Mouse (Mus musculus): ENCODE data around the gene Parvg. TPM values are rescaled to one million over a fixed set of nuclear protein-coding genes. Genes with fewer than 3 reads are reported as not detected.
A peak's percentile ranks its signal among the peaks of the same experiment; 100 is the strongest.

Gene Parvg
- polyA plus RNA-seq, 1 experiment from 2014 or later = 1.5 TPM

GRCm38 (mm10) chr15:84364746-84365145 lies 40.9 kb downstream of the Parvg start:
- Histone ChIP-seq H3K4me1 (peaks cover 25% of the 10 kb centered on the region), H3K4me3 (no peak overlapping the region), H3K4me2 (no peak overlapping the region), H3K9me3 (no peaks in the 10 kb centered on the region; the same call in none of the 2 replicates), H3K27ac (replicated peaks) (0 out of 2 replicates have a peak overlapping the region, but pooled peaks have one; percentile 32), H3K27me3 (replicated peaks) (no peaks in the 10 kb centered on the region), H3K36me3 (no peaks in the 10 kb centered on the region), H3K9ac (no peak overlapping the region)
- no peak for ATAC-seq (ENCODE audit: extremely low read depth, insufficient number of reproducible peaks, low FRiP score, low TSS enrichment)
- 90% methylated on average over 3 of the region's 3 CpGs for WGBS

- H3K27ac ChIP-seq (replicated peaks) = 0 out of 2 replicates have a peak overlapping the region, but pooled peaks have one; percentile 28
- H3K4me1 ChIP-seq = peaks cover 15% of the 10 kb centered on the region; the same call in 1 of the 2 replicates
- no peak overlapping the region for H3K9ac ChIP-seq
- H3K4me3 ChIP-seq = no peak overlapping the region
- no peaks in the 10 kb centered on the region for H3K36me3 ChIP-seq
- no peak overlapping the region for H3K4me2 ChIP-seq
- H3K27me3 ChIP-seq (replicated peaks) = no peaks in the 10 kb centered on the region
- 60% methylated on average over 17 of the region's 17 CpGs for WGBS
- ATAC-seq (ENCODE audit: extremely low read depth, insufficient number of reproducible peaks, low FRiP score, low TSS enrichment) = no peak
- no peaks in the 10 kb centered on the region; the same call in none of the 2 replicates for H3K9me3 ChIP-seq
Observed at GRCm38 (mm10) chr15:84365675-84366381, 42.0 kb downstream of the Parvg start.

- no peak overlapping the region for H3K4me2 ChIP-seq
- no peaks in the 10 kb centered on the region for H3K36me3 ChIP-seq
- H3K27me3 ChIP-seq (replicated peaks) = no peaks in the 10 kb centered on the region
- WGBS = 78% methylated on average over 10 of the region's 10 CpGs
- no peaks in the 10 kb centered on the region; the same call in none of the 2 replicates for H3K9me3 ChIP-seq
- no peak overlapping the region for H3K27ac ChIP-seq (replicated peaks)
- no peak overlapping the region for H3K9ac ChIP-seq
- no peak overlapping the region for H3K4me3 ChIP-seq
- peaks cover 13% of the 10 kb centered on the region; the same call in 1 of the 2 replicates for H3K4me1 ChIP-seq
- no peak for ATAC-seq (ENCODE audit: extremely low read depth, insufficient number of reproducible peaks, low FRiP score, low TSS enrichment)
Observed at GRCm38 (mm10) chr15:84366574-84366989, 42.8 kb downstream of the Parvg start.

DNA sequence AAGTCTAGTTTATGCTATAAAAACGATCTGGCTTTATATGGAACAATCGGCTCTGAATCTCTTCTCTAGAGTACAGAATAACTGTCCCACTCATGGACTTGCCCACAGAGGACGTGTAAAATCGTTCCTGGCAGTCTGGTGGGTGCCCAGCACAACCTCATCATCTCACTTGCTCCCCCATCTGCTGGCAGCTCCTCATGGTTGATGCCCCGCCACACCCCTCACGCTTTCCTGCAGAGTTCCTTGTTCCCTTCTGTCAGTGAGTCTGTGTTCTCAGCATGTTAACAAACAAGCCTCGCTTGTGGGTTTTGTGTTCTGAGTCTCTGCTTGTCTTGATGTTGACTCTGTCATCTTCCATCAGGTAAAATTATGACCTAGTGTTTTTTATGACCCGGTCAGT lies 43.6 kb downstream of the Parvg start:
- Histone ChIP-seq H3K4me3 (no peak overlapping the region), H3K36me3 (no peaks in the 10 kb centered on the region), H3K9me3 (no peaks in the 10 kb centered on the region; the same call in 1 of the 2 replicates), H3K4me2 (no peak overlapping the region), H3K4me1 (peaks cover 13% of the 10 kb centered on the region; the same call in 1 of the 2 replicates), H3K27ac (replicated peaks) (no peak overlapping the region), H3K9ac (no peak overlapping the region), H3K27me3 (replicated peaks) (no peaks in the 10 kb centered on the region)
- ATAC-seq (ENCODE audit: extremely low read depth, insufficient number of reproducible peaks, low FRiP score, low TSS enrichment) = no peak
- 73% methylated on average over 8 of the region's 8 CpGs for WGBS

GRCm38 (mm10) chr15:84372801-84373200 lies 49.0 kb downstream of the Parvg start:
- Histone ChIP-seq H3K4me2 (no peak overlapping the region), H3K9me3 (peaks cover 12% of the 10 kb centered on the region), H3K4me3 (no peak overlapping the region), H3K27me3 (replicated peaks) (no peaks in the 10 kb centered on the region), H3K36me3 (no peaks in the 10 kb centered on the region), H3K27ac (replicated peaks) (no peak overlapping the region), H3K4me1 (no peaks in the 10 kb centered on the region), H3K9ac (no peak overlapping the region)
- WGBS = 78% methylated on average over 5 of the region's 5 CpGs
- no peak for ATAC-seq (ENCODE audit: extremely low read depth, insufficient number of reproducible peaks, low FRiP score, low TSS enrichment)

DNA sequence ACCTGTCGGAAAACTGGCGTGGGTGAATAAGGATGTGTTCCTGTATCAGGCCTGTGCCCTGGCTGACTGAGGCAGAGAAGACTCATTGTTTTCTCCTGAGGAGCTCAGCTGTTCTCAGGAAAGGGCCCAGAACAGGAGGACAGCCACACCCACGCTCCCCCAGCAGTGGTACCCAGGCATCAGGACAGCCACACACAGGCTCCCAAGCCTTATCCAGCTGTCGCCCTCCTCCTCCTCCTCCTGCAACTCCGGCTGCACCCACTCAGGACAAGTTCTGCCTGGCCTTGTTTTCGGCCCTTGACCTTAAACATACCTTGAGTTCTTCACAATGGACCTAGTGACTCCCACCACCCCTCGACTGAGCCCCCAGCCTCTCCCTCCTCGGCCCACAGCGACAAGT lies 54.9 kb downstream of the Parvg start:
- H3K4me2 ChIP-seq = no peak overlapping the region
- H3K27me3 ChIP-seq (replicated peaks) = no peaks in the 10 kb centered on the region; the same call in 1 of the 2 replicates
- ATAC-seq (ENCODE audit: extremely low read depth, insufficient number of reproducible peaks, low FRiP score, low TSS enrichment) = no peak
- H3K9ac ChIP-seq = no peak overlapping the region
- no peaks in the 10 kb centered on the region for H3K4me1 ChIP-seq
- H3K27ac ChIP-seq (replicated peaks) = no peak overlapping the region
- H3K4me3 ChIP-seq = no peak overlapping the region
- H3K9me3 ChIP-seq = peaks cover 12% of the 10 kb centered on the region
- H3K36me3 ChIP-seq = no peaks in the 10 kb centered on the region
- 73% methylated on average over 9 of the region's 9 CpGs for WGBS

- no peaks in the 10 kb centered on the region; the same call in 1 of the 2 replicates for H3K27me3 ChIP-seq (replicated peaks)
- 65% methylated on average over 10 of the region's 10 CpGs for WGBS
- H3K27ac ChIP-seq (replicated peaks) = no peak overlapping the region
- H3K4me3 ChIP-seq = no peak overlapping the region
- no peak for ATAC-seq (ENCODE audit: extremely low read depth, insufficient number of reproducible peaks, low FRiP score, low TSS enrichment)
- H3K9ac ChIP-seq = no peak overlapping the region
- H3K4me2 ChIP-seq = no peak overlapping the region
- H3K9me3 ChIP-seq = peaks cover 5% of the 10 kb centered on the region
- H3K4me1 ChIP-seq = no peaks in the 10 kb centered on the region
- H3K36me3 ChIP-seq = no peaks in the 10 kb centered on the region
Observed at GRCm38 (mm10) chr15:84380181-84380580, 56.4 kb downstream of the Parvg start.

GRCm38 (mm10) chr15:84384066-84384465 lies 60.2 kb downstream of the Parvg start:
- Histone ChIP-seq H3K4me2 (no peak overlapping the region), H3K4me3 (no peak overlapping the region)
- 87% methylated on average over 9 of the region's 9 CpGs for WGBS

DNA sequence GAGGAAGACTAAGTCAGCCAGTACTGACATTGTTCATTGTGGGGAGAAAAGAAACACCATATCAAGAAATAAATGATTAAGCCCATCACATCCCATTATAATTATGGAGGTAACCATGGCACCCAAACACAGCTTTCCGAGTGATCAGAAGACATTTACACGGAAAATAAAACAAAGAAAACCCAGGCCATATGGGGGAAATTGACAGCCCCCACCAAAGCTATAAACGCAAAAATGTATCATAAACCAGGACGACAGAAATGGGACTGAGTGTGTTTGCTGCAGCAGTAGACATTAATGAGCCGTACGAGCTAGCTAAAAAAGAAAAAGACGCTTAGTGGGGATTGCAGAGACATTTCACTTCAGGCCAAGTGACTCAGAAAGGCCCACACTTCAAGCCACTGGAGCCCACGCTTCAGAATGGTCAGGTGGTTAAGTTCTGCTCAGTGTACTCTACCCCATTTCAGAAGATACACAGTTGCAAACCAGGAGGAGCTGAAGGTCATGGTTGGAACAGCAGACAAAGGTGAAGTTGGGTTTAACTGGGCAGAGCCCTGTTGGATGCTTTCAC lies 62.3 kb downstream of the Parvg start:
- H3K9ac ChIP-seq = no peak overlapping the region
- H3K9me3 ChIP-seq = peaks cover 19% of the 10 kb centered on the region
- 79% methylated on average over 8 of the region's 8 CpGs for WGBS
- ATAC-seq (ENCODE audit: extremely low read depth, insufficient number of reproducible peaks, low FRiP score, low TSS enrichment) = no peak
- no peaks in the 10 kb centered on the region for H3K36me3 ChIP-seq
- no peaks in the 10 kb centered on the region for H3K4me1 ChIP-seq
- no peak overlapping the region for H3K27ac ChIP-seq (replicated peaks)
- H3K27me3 ChIP-seq (replicated peaks) = no peaks in the 10 kb centered on the region; the same call in 1 of the 2 replicates
- no peak overlapping the region for H3K4me3 ChIP-seq
- no peak overlapping the region for H3K4me2 ChIP-seq

More at GRCm38 (mm10) chr15:84384066-84384465, 60.2 kb downstream of the Parvg start:
- no peaks in the 10 kb centered on the region for H3K36me3 ChIP-seq
- H3K27me3 ChIP-seq (replicated peaks) = no peaks in the 10 kb centered on the region; the same call in 1 of the 2 replicates
- H3K27ac ChIP-seq (replicated peaks) = no peak overlapping the region
- no peak for ATAC-seq (ENCODE audit: extremely low read depth, insufficient number of reproducible peaks, low FRiP score, low TSS enrichment)
- peaks cover 19% of the 10 kb centered on the region for H3K9me3 ChIP-seq
- H3K9ac ChIP-seq = no peak overlapping the region
- no peaks in the 10 kb centered on the region for H3K4me1 ChIP-seq

GRCm38 (mm10) chr15:84388698-84389131 lies 64.9 kb downstream of the Parvg start:
- H3K4me3 ChIP-seq = no peak overlapping the region
- H3K27ac ChIP-seq (replicated peaks) = no peak overlapping the region
- WGBS = 78% methylated on average over 8 of the region's 8 CpGs
- ATAC-seq (ENCODE audit: extremely low read depth, insufficient number of reproducible peaks, low FRiP score, low TSS enrichment) = no peak
- H3K9me3 ChIP-seq = peaks cover 19% of the 10 kb centered on the region
- H3K36me3 ChIP-seq = no peaks in the 10 kb centered on the region
- no peaks in the 10 kb centered on the region for H3K4me1 ChIP-seq
- no peak overlapping the region for H3K4me2 ChIP-seq
- H3K9ac ChIP-seq = no peak overlapping the region
- H3K27me3 ChIP-seq (replicated peaks) = no peaks in the 10 kb centered on the region

DNA sequence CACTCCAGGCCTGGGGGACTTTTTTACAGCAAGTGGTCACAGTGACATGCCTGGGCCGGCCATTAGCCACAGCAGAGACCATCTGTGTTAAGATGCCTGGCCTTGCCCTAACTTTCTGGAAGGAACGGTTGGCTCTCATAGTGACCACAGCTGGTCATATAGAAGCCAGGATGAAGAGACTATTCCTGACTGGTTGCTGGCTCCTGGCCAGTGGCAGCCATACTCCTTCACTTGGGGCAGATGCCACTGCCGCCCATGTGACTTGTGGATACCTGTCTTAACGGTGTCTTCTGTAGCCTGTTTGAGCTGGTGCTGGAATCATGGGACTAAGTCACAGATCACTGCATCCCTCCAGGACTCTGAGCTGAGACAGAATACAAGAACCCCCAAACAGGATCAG lies 68.3 kb downstream of the Parvg start:
- ATAC-seq (ENCODE audit: extremely low read depth, insufficient number of reproducible peaks, low FRiP score, low TSS enrichment) = no peak
- H3K9ac ChIP-seq = no peak overlapping the region
- WGBS = 80% methylated on average over 4 of the region's 4 CpGs
- no peaks in the 10 kb centered on the region for H3K36me3 ChIP-seq
- H3K4me2 ChIP-seq = no peak overlapping the region
- H3K4me1 ChIP-seq = no peaks in the 10 kb centered on the region
- H3K27me3 ChIP-seq (replicated peaks) = no peaks in the 10 kb centered on the region; the same call in 1 of the 2 replicates
- H3K27ac ChIP-seq (replicated peaks) = no peak overlapping the region
- H3K9me3 ChIP-seq = peaks cover 12% of the 10 kb centered on the region
- H3K4me3 ChIP-seq = no peak overlapping the region

Data from heart, embryonic 13.5 days (tissue).